Mouse (Mus musculus): ENCODE results near the gene Ccdc141. TPM values are rescaled to one million over a fixed set of nuclear protein-coding genes. Genes with fewer than 3 reads are reported as not detected.

The Ccdc141 gene
- polyA plus RNA-seq, 1 experiment from 2014 or later: 7.1 TPM

DNA sequence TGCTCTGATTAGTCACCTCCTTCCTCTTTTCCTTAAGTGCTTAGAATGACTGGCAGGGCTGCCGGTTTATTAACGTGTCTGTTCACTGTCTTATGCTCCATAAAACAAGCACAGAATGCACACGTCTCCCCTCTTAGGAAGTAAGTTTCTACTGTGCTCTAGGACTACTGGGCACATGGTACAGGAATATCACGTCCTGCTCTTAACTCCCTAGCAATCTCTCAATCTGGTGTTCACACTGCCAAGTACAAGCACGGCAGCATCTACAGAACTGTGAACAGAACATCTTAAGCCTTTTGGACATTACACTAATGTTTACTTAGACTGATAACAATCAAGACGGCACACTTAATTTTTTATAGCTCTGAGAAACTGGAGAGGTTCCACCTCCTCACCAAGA lies 52.3 kb downstream of the Ccdc141 start:
- H3K36me3 ChIP-seq: no peaks in the 10 kb centered on the region
- no peaks in the 10 kb centered on the region for H3K9me3 ChIP-seq (replicated peaks)
- no peak overlapping the region for H3K27ac ChIP-seq (replicated peaks)
- H3K4me1 ChIP-seq: no peaks in the 10 kb centered on the region
- no peak overlapping the region for H3K9ac ChIP-seq (replicated peaks)
- H3K4me2 ChIP-seq: no peak overlapping the region
- H3K4me3 ChIP-seq (replicated peaks): no peak overlapping the region
- no peaks in the 10 kb centered on the region for H3K27me3 ChIP-seq (replicated peaks)
- no peak for ATAC-seq (ENCODE audit: low FRiP score)
- WGBS: 55% methylated on average over 6 of the region's 6 CpGs

- 61% methylated on average over 2 of the region's 2 CpGs for WGBS
Observed at GRCm38 (mm10) chr2:77114335-77114734, 56.1 kb downstream of the Ccdc141 start.

GRCm38 (mm10) chr2:77113867-77114266 lies 56.6 kb downstream of the Ccdc141 start:
- H3K36me3 ChIP-seq: no peaks in the 10 kb centered on the region
- WGBS: 91% methylated on average over 8 of the region's 8 CpGs
- H3K9ac ChIP-seq (replicated peaks): no peak overlapping the region
- ATAC-seq (ENCODE audit: low FRiP score): no peak
- no peaks in the 10 kb centered on the region for H3K4me1 ChIP-seq
- no peak overlapping the region for H3K4me2 ChIP-seq
- no peak overlapping the region for H3K4me3 ChIP-seq (replicated peaks)
- H3K27me3 ChIP-seq (replicated peaks): no peaks in the 10 kb centered on the region
- H3K27ac ChIP-seq (replicated peaks): no peak overlapping the region
- H3K9me3 ChIP-seq (replicated peaks): no peaks in the 10 kb centered on the region

More at GRCm38 (mm10) chr2:77114335-77114734, 56.1 kb downstream of the Ccdc141 start:
- Histone ChIP-seq H3K27me3 (replicated peaks) (no peaks in the 10 kb centered on the region), H3K9ac (replicated peaks) (no peak overlapping the region), H3K4me2 (no peak overlapping the region), H3K9me3 (replicated peaks) (no peaks in the 10 kb centered on the region), H3K36me3 (no peaks in the 10 kb centered on the region), H3K4me3 (replicated peaks) (no peak overlapping the region), H3K27ac (replicated peaks) (no peak overlapping the region), H3K4me1 (no peaks in the 10 kb centered on the region)
- no peak for ATAC-seq (ENCODE audit: low FRiP score)

DNA sequence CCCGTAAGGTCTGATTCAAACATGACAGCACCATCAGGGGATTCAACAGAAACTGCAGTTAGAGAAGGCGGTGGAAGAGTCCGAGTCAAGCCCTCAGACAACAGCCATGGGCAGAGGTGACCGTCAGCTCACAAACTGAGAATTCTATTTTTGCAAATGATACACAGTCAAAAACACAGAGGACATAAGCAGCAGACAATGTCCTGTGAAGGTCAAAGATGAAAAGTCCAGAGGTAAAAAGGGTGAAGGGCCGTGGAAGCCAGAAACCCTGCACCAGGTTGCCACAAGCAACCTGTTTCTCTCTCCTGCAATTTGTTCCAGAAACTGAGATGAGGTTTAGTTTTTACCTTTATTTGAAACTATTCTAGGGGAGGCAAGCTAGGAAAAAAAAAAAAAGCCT lies 57.4 kb downstream of the Ccdc141 start:
- Histone ChIP-seq H3K4me3 (replicated peaks) (no peak overlapping the region), H3K4me1 (no peaks in the 10 kb centered on the region), H3K4me2 (no peak overlapping the region), H3K9me3 (replicated peaks) (no peaks in the 10 kb centered on the region), H3K27ac (replicated peaks) (no peak overlapping the region), H3K36me3 (no peaks in the 10 kb centered on the region), H3K27me3 (replicated peaks) (no peaks in the 10 kb centered on the region), H3K9ac (replicated peaks) (no peak overlapping the region)
- ATAC-seq (ENCODE audit: low FRiP score): no peak
- WGBS: 91% methylated on average over 5 of the region's 5 CpGs

- H3K4me1 ChIP-seq: no peaks in the 10 kb centered on the region
- no peak overlapping the region for H3K9ac ChIP-seq (replicated peaks)
- H3K27ac ChIP-seq (replicated peaks): no peak overlapping the region
- H3K36me3 ChIP-seq: no peaks in the 10 kb centered on the region
- no peak for ATAC-seq (ENCODE audit: low FRiP score)
- H3K4me2 ChIP-seq: no peak overlapping the region
- no peaks in the 10 kb centered on the region for H3K27me3 ChIP-seq (replicated peaks)
- WGBS: 84% methylated on average over 2 of the region's 2 CpGs
- H3K9me3 ChIP-seq (replicated peaks): no peaks in the 10 kb centered on the region
- H3K4me3 ChIP-seq (replicated peaks): no peak overlapping the region
Observed at GRCm38 (mm10) chr2:77111095-77111494, 59.3 kb downstream of the Ccdc141 start.

GRCm38 (mm10) chr2:77110365-77110764 lies 60.1 kb downstream of the Ccdc141 start:
- no peak for ATAC-seq (ENCODE audit: low FRiP score)
- H3K9me3 ChIP-seq (replicated peaks): no peaks in the 10 kb centered on the region
- H3K27me3 ChIP-seq (replicated peaks): no peaks in the 10 kb centered on the region
- WGBS: 95% methylated on average over 4 of the region's 4 CpGs
- no peak overlapping the region for H3K4me3 ChIP-seq (replicated peaks)
- no peak overlapping the region for H3K9ac ChIP-seq (replicated peaks)
- no peaks in the 10 kb centered on the region for H3K4me1 ChIP-seq
- H3K27ac ChIP-seq (replicated peaks): no peak overlapping the region
- H3K4me2 ChIP-seq: no peak overlapping the region
- no peaks in the 10 kb centered on the region for H3K36me3 ChIP-seq

GRCm38 (mm10) chr2:77109506-77110123 lies 60.8 kb downstream of the Ccdc141 start:
- Histone ChIP-seq H3K9ac (replicated peaks) (no peak overlapping the region), H3K4me2 (no peak overlapping the region), H3K36me3 (no peaks in the 10 kb centered on the region), H3K27me3 (replicated peaks) (no peaks in the 10 kb centered on the region), H3K4me1 (no peaks in the 10 kb centered on the region), H3K4me3 (replicated peaks) (no peak overlapping the region), H3K27ac (replicated peaks) (no peak overlapping the region), H3K9me3 (replicated peaks) (no peaks in the 10 kb centered on the region)
- ATAC-seq (ENCODE audit: low FRiP score): no peak
- WGBS: 84% methylated on average over 8 of the region's 8 CpGs

- ATAC-seq (ENCODE audit: low FRiP score): no peak
- H3K4me2 ChIP-seq: no peak overlapping the region
- no peaks in the 10 kb centered on the region for H3K27me3 ChIP-seq (replicated peaks)
- H3K9me3 ChIP-seq (replicated peaks): no peaks in the 10 kb centered on the region
- no peak overlapping the region for H3K4me3 ChIP-seq (replicated peaks)
- WGBS: 74% methylated on average over 5 of the region's 5 CpGs
- no peak overlapping the region for H3K9ac ChIP-seq (replicated peaks)
- H3K27ac ChIP-seq (replicated peaks): no peak overlapping the region
- no peaks in the 10 kb centered on the region for H3K4me1 ChIP-seq
- H3K36me3 ChIP-seq: no peaks in the 10 kb centered on the region
Observed at GRCm38 (mm10) chr2:77108562-77108961, 61.9 kb downstream of the Ccdc141 start.

DNA sequence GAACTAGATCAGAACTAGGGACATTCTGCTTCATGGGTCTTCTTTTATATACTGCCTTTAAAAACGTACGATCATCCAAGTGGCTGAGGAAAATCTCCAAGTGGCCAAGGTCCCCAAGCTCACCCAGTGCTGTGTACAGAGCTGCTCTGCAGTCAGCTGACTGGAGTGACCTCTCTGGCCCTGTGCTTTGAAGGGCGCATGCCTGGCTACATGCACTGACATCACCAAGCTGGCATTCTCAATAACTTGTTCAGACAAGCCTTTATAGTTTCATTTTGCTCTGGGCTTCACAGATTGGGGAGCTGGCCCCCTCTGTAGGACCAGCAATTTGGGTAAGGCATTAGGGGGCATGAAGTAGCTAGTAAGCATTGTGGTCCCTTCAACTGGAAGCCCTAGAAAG lies 64.3 kb downstream of the Ccdc141 start:
- Histone ChIP-seq H3K4me1 (no peaks in the 10 kb centered on the region), H3K4me3 (replicated peaks) (no peak overlapping the region), H3K36me3 (no peaks in the 10 kb centered on the region), H3K27me3 (replicated peaks) (no peaks in the 10 kb centered on the region), H3K9ac (replicated peaks) (no peak overlapping the region), H3K9me3 (replicated peaks) (no peaks in the 10 kb centered on the region), H3K4me2 (no peak overlapping the region), H3K27ac (replicated peaks) (no peak overlapping the region)
- no peak for ATAC-seq (ENCODE audit: low FRiP score)
- 92% methylated on average over 3 of the region's 3 CpGs for WGBS

GRCm38 (mm10) chr2:77105006-77105715 lies 65.3 kb downstream of the Ccdc141 start:
- H3K9ac ChIP-seq (replicated peaks): no peak overlapping the region
- H3K9me3 ChIP-seq (replicated peaks): no peaks in the 10 kb centered on the region
- no peak overlapping the region for H3K4me3 ChIP-seq (replicated peaks)
- no peaks in the 10 kb centered on the region for H3K27me3 ChIP-seq (replicated peaks)
- 86% methylated on average over 8 of the region's 8 CpGs for WGBS
- H3K27ac ChIP-seq (replicated peaks): no peak overlapping the region
- no peaks in the 10 kb centered on the region for H3K36me3 ChIP-seq
- H3K4me2 ChIP-seq: no peak overlapping the region
- no peaks in the 10 kb centered on the region for H3K4me1 ChIP-seq
- no peak for ATAC-seq (ENCODE audit: low FRiP score)

DNA sequence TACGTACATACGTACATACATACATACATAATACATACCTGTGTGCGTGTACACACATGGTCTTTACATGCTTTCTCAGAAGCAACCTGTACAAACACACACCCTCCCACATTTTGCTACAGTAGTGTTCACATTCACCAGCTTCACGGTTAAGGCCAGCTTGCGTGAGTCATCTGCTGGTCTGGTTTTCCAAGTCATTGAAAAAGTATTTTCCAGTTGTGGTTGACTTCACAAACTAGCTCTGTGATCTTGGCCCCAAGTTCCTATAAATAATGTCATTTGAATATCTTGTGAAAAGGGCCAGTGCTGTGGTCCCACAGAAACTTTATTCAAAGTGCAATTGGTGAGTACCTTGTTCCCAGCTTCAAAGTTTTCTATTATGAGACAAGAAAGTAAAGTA lies 67.9 kb downstream of the Ccdc141 start:
- H3K9ac ChIP-seq (replicated peaks): no peak overlapping the region
- H3K27me3 ChIP-seq (replicated peaks): no peaks in the 10 kb centered on the region
- H3K4me2 ChIP-seq: no peak overlapping the region
- no peaks in the 10 kb centered on the region for H3K9me3 ChIP-seq (replicated peaks)
- no peak for ATAC-seq (ENCODE audit: low FRiP score)
- no peak overlapping the region for H3K4me3 ChIP-seq (replicated peaks)
- no peaks in the 10 kb centered on the region for H3K4me1 ChIP-seq
- 91% methylated on average over 5 of the region's 5 CpGs for WGBS
- no peak overlapping the region for H3K27ac ChIP-seq (replicated peaks)
- H3K36me3 ChIP-seq: no peaks in the 10 kb centered on the region

DNA sequence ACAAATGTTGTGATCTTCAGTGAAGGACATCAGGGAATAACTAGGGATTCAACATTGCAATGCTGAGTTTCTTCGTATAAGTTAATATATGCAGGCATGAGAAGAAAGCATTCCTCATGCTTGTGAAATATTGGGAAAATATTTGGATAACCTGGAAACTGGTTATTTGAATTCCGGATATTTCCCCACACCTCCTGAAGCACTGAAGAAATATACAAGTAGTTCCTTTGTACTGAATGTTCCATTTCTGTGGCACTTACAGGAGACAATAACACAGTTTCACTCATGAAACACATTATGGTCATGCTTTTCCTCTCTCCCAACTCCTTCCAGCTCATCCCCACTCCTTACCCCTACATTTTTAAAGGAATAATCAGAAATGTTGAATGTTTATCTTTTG lies 70.6 kb downstream of the Ccdc141 start:
- H3K4me1 ChIP-seq: no peaks in the 10 kb centered on the region
- no peak overlapping the region for H3K4me2 ChIP-seq
- no peaks in the 10 kb centered on the region for H3K27me3 ChIP-seq (replicated peaks)
- H3K27ac ChIP-seq (replicated peaks): no peak overlapping the region
- H3K9ac ChIP-seq (replicated peaks): no peak overlapping the region
- no peaks in the 10 kb centered on the region for H3K36me3 ChIP-seq
- 85% methylated on average over 2 of the region's 2 CpGs for WGBS
- H3K4me3 ChIP-seq (replicated peaks): no peak overlapping the region
- no peaks in the 10 kb centered on the region for H3K9me3 ChIP-seq (replicated peaks)
- no peak for ATAC-seq (ENCODE audit: low FRiP score)

Measured in neural tube, embryonic 15.5 days (tissue).